8 mouse cellular contexts compared by ENCODE assay signal in genomic region chr9:57522861-57523246, GRCm38 (mm10). TPM values are rescaled to one million over a fixed set of nuclear protein-coding genes. Genes with fewer than 3 reads are reported as not detected.
A peak's percentile ranks its signal among the peaks of the same experiment; 100 is the strongest.
DNase-seq lines count a peak whose midpoint lies in the region; ATAC-seq lines count a peak whose summit lies in the region.
"Had no signal": no experiment of that assay in that cellular context is flagged by ENCODE, and none has a peak within 500 bp of the region (broad histone marks: within the 10 kb centered on the region; RNA-seq: fewer than 3 reads in every experiment).

No protein-coding gene starts in this region.

- WGBS in forebrain, embryonic 13.5 days, result 92% methylated on average over 4 of the region's 4 CpGs
- 78% methylated on average over 4 of the region's 4 CpGs for WGBS in limb, embryonic 15.5 days

- peaks cover 49% of the 10 kb centered on the region for H3K4me1 ChIP-seq in megakaryocyte, embryonic 14.5 days
- peaks cover 40% of the 10 kb centered on the region for H3K4me1 ChIP-seq in forebrain, embryonic 13.5 days
- H3K4me1 ChIP-seq in limb, embryonic 15.5 days, result peaks cover 13% of the 10 kb centered on the region

- H3K27me3 ChIP-seq in megakaryocyte, embryonic 14.5 days (replicated peaks), result no peaks in the 10 kb centered on the region
- no peaks in the 10 kb centered on the region for H3K27me3 ChIP-seq in forebrain, embryonic 13.5 days
- H3K27me3 ChIP-seq in limb, embryonic 15.5 days, result no peaks in the 10 kb centered on the region

- no peak for ATAC-seq in megakaryocyte, adult 5-6 weeks (ENCODE audit: poor library complexity, severe bottlenecking)
- ATAC-seq in forebrain, embryonic 13.5 days, result no peak
- ATAC-seq in limb, embryonic 15.5 days (ENCODE audit: insufficient number of reproducible peaks, low FRiP score, low TSS enrichment, low read depth), result no peak

- no peaks in the 10 kb centered on the region for H3K9me3 ChIP-seq in megakaryocyte, embryonic 14.5 days
- no peaks in the 10 kb centered on the region for H3K9me3 ChIP-seq in forebrain, embryonic 13.5 days (replicated peaks)
- no peaks in the 10 kb centered on the region for H3K9me3 ChIP-seq in limb, embryonic 15.5 days

- H3K36me3 ChIP-seq in megakaryocyte, embryonic 14.5 days (replicated peaks; ENCODE audit: low read length), result peaks cover 16% of the 10 kb centered on the region
- no peaks in the 10 kb centered on the region for H3K36me3 ChIP-seq in forebrain, embryonic 13.5 days (ENCODE audit: poor library complexity, severe bottlenecking)
- no peaks in the 10 kb centered on the region for H3K36me3 ChIP-seq in limb, embryonic 15.5 days

- peak overlapping the region; percentile 99 for H3K9ac ChIP-seq in forebrain, embryonic 13.5 days
- no peak overlapping the region for H3K9ac ChIP-seq in limb, embryonic 15.5 days

- peak overlapping the region; percentile 99 for H3K4me3 ChIP-seq in megakaryocyte, embryonic 14.5 days (replicated peaks)
- H3K4me3 ChIP-seq in forebrain, embryonic 13.5 days, result peak overlapping the region; percentile 97
- peak overlapping the region; percentile 97; the same call in 1 of the 2 replicates for H3K4me3 ChIP-seq in limb, embryonic 15.5 days

- peak overlapping the region; percentile 74 for H3K4me2 ChIP-seq in forebrain, embryonic 13.5 days
- no peak overlapping the region for H3K4me2 ChIP-seq in limb, embryonic 15.5 days

- DNase-seq in thymus, postnatal 4 days, result no peak
- no peak for DNase-seq in embryo, embryonic 11 days
- DNase-seq in adrenal gland, adult 8-10 months, result no peak
- DNase-seq: kidney, postnatal 10 days had no signal

- H3K27ac ChIP-seq in forebrain, embryonic 13.5 days, result no peak overlapping the region
- no peak overlapping the region for H3K27ac ChIP-seq in limb, embryonic 15.5 days

RNA-seq across cellular contexts. Expression of gene Cox5a, which starts 1.8 kb away (rescaled TPM):
- 240 and 738 TPM in 2 replicates for polyA plus RNA-seq in megakaryocyte, embryonic 14.5 days (2012; ENCODE audit: insufficient read depth, low replicate concordance)
- total RNA-seq in megakaryocyte, adult 5-6 weeks (2015), result 374 and 399 TPM in 2 replicates
- total RNA-seq in megakaryocyte, adult 5-6 weeks (2017), result 54.0 and 61.6 TPM in 2 replicates
- 775 and 903 TPM in 2 replicates for polyA plus RNA-seq in forebrain, embryonic 13.5 days (2015; fragmentation: Nextera tagmentation; extraction: Ambion mirVana)
- polyA plus RNA-seq in limb, embryonic 15.5 days (2015; fragmentation: Nextera tagmentation; extraction: Ambion mirVana), result 411 and 426 TPM in 2 replicates
- 100 to 1,000 TPM; 236 to 400 (median 335) TPM for total RNA-seq in adrenal gland, adult 8-10 months (2022)

RNA-seq across cellular contexts. Expression of gene Fam219b, which starts 14.5 kb away (rescaled TPM):
- polyA plus RNA-seq in megakaryocyte, embryonic 14.5 days (2012; ENCODE audit: insufficient read depth, low replicate concordance), result 4.9 TPM in 2 replicates
- 5.1 and 5.4 TPM in 2 replicates for total RNA-seq in megakaryocyte, adult 5-6 weeks (2015)
- 8.7 and 10.5 TPM in 2 replicates for total RNA-seq in megakaryocyte, adult 5-6 weeks (2017)
- polyA plus RNA-seq in forebrain, embryonic 13.5 days (2015; fragmentation: Nextera tagmentation; extraction: Ambion mirVana), result 20.1 and 23.3 TPM in 2 replicates
- polyA plus RNA-seq in limb, embryonic 15.5 days (2015; fragmentation: Nextera tagmentation; extraction: Ambion mirVana), result 26.8 and 27.5 TPM in 2 replicates
- total RNA-seq in adrenal gland, adult 8-10 months (2022), result 10 to 100 TPM; 25.5 to 34.9 (median 31.0) TPM

RNA-seq across cellular contexts. Expression of gene Rpp25, which starts 19.0 kb away (rescaled TPM):
- polyA plus RNA-seq in megakaryocyte, embryonic 14.5 days (2012; ENCODE audit: insufficient read depth, low replicate concordance), result 0.07 TPM in 1 of 2 replicates, not detected in the other
- total RNA-seq in megakaryocyte, adult 5-6 weeks (2015), result not detected in 2 replicates
- not detected in 2 replicates for total RNA-seq in megakaryocyte, adult 5-6 weeks (2017)
- polyA plus RNA-seq in forebrain, embryonic 13.5 days (2015; fragmentation: Nextera tagmentation; extraction: Ambion mirVana), result 11.0 and 12.8 TPM in 2 replicates
- polyA plus RNA-seq in limb, embryonic 15.5 days (2015; fragmentation: Nextera tagmentation; extraction: Ambion mirVana), result 0.40 and 1.1 TPM in 2 replicates
- total RNA-seq in adrenal gland, adult 8-10 months (2022), result 1 to 10 TPM; 3.8 to 9.1 (median 5.3) TPM

RNA-seq across cellular contexts. Expression of gene Mpi, which starts 29.7 kb away (rescaled TPM):
- polyA plus RNA-seq in megakaryocyte, embryonic 14.5 days (2012; ENCODE audit: insufficient read depth, low replicate concordance), result 1.6 and 4.5 TPM in 2 replicates
- total RNA-seq in megakaryocyte, adult 5-6 weeks (2015), result 10.7 and 12.7 TPM in 2 replicates
- total RNA-seq in megakaryocyte, adult 5-6 weeks (2017), result 6.9 and 11.5 TPM in 2 replicates
- polyA plus RNA-seq in forebrain, embryonic 13.5 days (2015; fragmentation: Nextera tagmentation; extraction: Ambion mirVana), result 63.2 and 70.0 TPM in 2 replicates
- polyA plus RNA-seq in limb, embryonic 15.5 days (2015; fragmentation: Nextera tagmentation; extraction: Ambion mirVana), result 37.9 and 49.8 TPM in 2 replicates
- total RNA-seq in adrenal gland, adult 8-10 months (2022), result 10 to 100 TPM; 35.5 to 66.3 (median 46.1) TPM

RNA-seq across cellular contexts. Expression of gene Scamp2, which starts 37.9 kb away (rescaled TPM):
- polyA plus RNA-seq in megakaryocyte, embryonic 14.5 days (2012; ENCODE audit: insufficient read depth, low replicate concordance), result 49.4 and 55.8 TPM in 2 replicates
- total RNA-seq in megakaryocyte, adult 5-6 weeks (2015), result 89.5 and 90.0 TPM in 2 replicates
- total RNA-seq in megakaryocyte, adult 5-6 weeks (2017), result 36.3 and 40.0 TPM in 2 replicates
- polyA plus RNA-seq in forebrain, embryonic 13.5 days (2015; fragmentation: Nextera tagmentation; extraction: Ambion mirVana), result 56.5 and 63.9 TPM in 2 replicates
- polyA plus RNA-seq in limb, embryonic 15.5 days (2015; fragmentation: Nextera tagmentation; extraction: Ambion mirVana), result 86.4 and 94.3 TPM in 2 replicates
- total RNA-seq in adrenal gland, adult 8-10 months (2022), result 10 to 100 TPM; 62.3 to 78.5 (median 71.9) TPM
